Mouse (Mus musculus) MEL (cell line): ENCODE data around the gene 4930467E23Rik. TPM values are rescaled to one million over a fixed set of nuclear protein-coding genes. Genes with fewer than 3 reads are reported as not detected.
"Not testable (repeated sequence)": the region's sequence is repeated elsewhere in the genome, so short reads cannot be mapped to it uniquely, and the experiment has no call there.

ENCODE experiments used
- DNase-seq: peaks from one replicate; pipeline ENCODE4 v3.0.0; 2011; ENCODE audit warnings: low read depth, low spot score
- H3K27ac ChIP-seq: 2 replicates; pipeline ENCODE4 v1.5.1; 2012; ENCODE audit warnings: low read depth, mild to moderate bottlenecking, control low read depth, low read length, moderate library complexity; ENCODE audit not compliant: control insufficient read depth
- H3K27me3 ChIP-seq, 2 experiments: fragments of 150-350 bp in 1 of 2; sonication (generic) in 1 of 2; 2 replicates each; pipeline ENCODE4 v1.6.1; 2012; ENCODE audit warnings: low read length in 2 of 2, mild to moderate bottlenecking in 2 of 2, improper control_type of control experiment in 1 of 2, moderate library complexity in 1 of 2; ENCODE audit not compliant: insufficient read depth in 2 of 2, control insufficient read depth in 1 of 2
- H3K36me3 ChIP-seq, 2 experiments: 2 replicates each; pipeline ENCODE4 v1.6.1; 2012 to 2014; ENCODE audit warnings: low read length in 2 of 2, improper control_type of control experiment in 1 of 2, inconsistent platforms in 1 of 2, mild to moderate bottlenecking in 1 of 2; ENCODE audit not compliant: insufficient read depth in 2 of 2, control insufficient read depth in 1 of 2
- H3K4me1 ChIP-seq, 2 experiments: fragments of 150-350 bp in 1 of 2; sonication (generic) in 1 of 2; 2 replicates each; pipeline ENCODE4 v1.6.1; 2012; ENCODE audit warnings: low read length in 2 of 2, improper control_type of control experiment in 1 of 2, mild to moderate bottlenecking in 1 of 2; ENCODE audit not compliant: insufficient read depth in 2 of 2, control insufficient read depth in 1 of 2
- H3K4me3 ChIP-seq, 2 experiments: fragments of 150-350 bp in 1 of 2; sonication (generic) in 1 of 2; 2 replicates each; pipeline ENCODE4 v1.5.1; 2012; ENCODE audit warnings: low read depth in 2 of 2, low read length in 2 of 2, mild to moderate bottlenecking in 2 of 2, moderate library complexity in 2 of 2, control low read depth in 1 of 2, improper control_type of control experiment in 1 of 2; ENCODE audit not compliant: control insufficient read depth in 1 of 2, insufficient read depth in 1 of 2
- H3K79me2 ChIP-seq: 2 replicates; pipeline ENCODE4 v1.6.1; 2012; ENCODE audit warnings: mild to moderate bottlenecking, low read length, moderate library complexity; ENCODE audit not compliant: control insufficient read depth, poor library complexity, insufficient read depth
- H3K9ac ChIP-seq: 2 replicates; pipeline ENCODE4 v1.6.1; 2012; ENCODE audit warnings: low read depth, mild to moderate bottlenecking, control low read depth, low read length, moderate library complexity; ENCODE audit not compliant: control insufficient read depth, poor library complexity, severe bottlenecking
- H3K9me3 ChIP-seq: fragments of 150-350 bp; sonication (generic); replicated peaks from 2 replicates; pipeline ENCODE4 v1.6.1; 2012; ENCODE audit warnings: mild to moderate bottlenecking, low read length, improper control_type of control experiment, moderate library complexity; ENCODE audit not compliant: insufficient read depth
- CTCF ChIP-seq, 3 experiments: IDR thresholded peaks in 2 of 3; conservative IDR thresholded peaks in 1 of 3; 2 replicates each; pipeline ENCODE4 v1.5.1; 2011 to 2012; ENCODE audit warnings: low read length in 3 of 3, low read depth in 2 of 3, mild to moderate bottlenecking in 2 of 3, improper control_type of control experiment in 1 of 3, inconsistent platforms in 1 of 3, mixed read lengths in 1 of 3, moderate library complexity in 1 of 3; ENCODE audit not compliant: control insufficient read depth in 1 of 3, insufficient read depth in 1 of 3, poor library complexity in 1 of 3, severe bottlenecking in 1 of 3
- SMC3 ChIP-seq: IDR thresholded peaks from 2 replicates; pipeline ENCODE4 v1.6.1; 2011; ENCODE audit warnings: low read depth, low read length, improper control_type of control experiment
- polyA plus RNA-seq, 2 experiments: library from polyadenylated mRNA; stranded (reverse) in 1 of 2; unstranded in 1 of 2; fragments of >175 nt in 1 of 2; fragments of >200 nt in 1 of 2; gene quantifications; 2 replicates each; pipeline versions ENCODE4 v1.2.1 to v1.2.4; 2012; ENCODE audit warnings: low replicate concordance in 2 of 2, low read depth in 1 of 2; ENCODE audit not compliant: insufficient read length in 2 of 2, insufficient read depth in 1 of 2, missing spikeins in 1 of 2
- total RNA-seq: library from RNA; depleted of rRNA; stranded (reverse); fragments of 300-350 nt; gene quantifications from 2 replicates; pipeline ENCODE4 v1.2.3, GENCODE M21; 2012

The 4930467E23Rik gene
- total and polyA plus RNA-seq, 3 experiments: not detected

- not testable (repeated sequence) for H3K36me3 ChIP-seq, H3K9ac ChIP-seq, H3K79me2 ChIP-seq, H3K4me1 ChIP-seq, DNase-seq, H3K27ac ChIP-seq, H3K27me3 ChIP-seq, H3K9me3 ChIP-seq, H3K4me3 ChIP-seq
Measured at GRCm38 (mm10) chr8:19704441-19705215, 24.7 kb upstream of the 4930467E23Rik start.

GRCm38 (mm10) chr8:19705216-19705600 lies 24.2 kb upstream of the 4930467E23Rik start:
- H3K9ac ChIP-seq, H3K9me3 ChIP-seq, H3K4me1 ChIP-seq, H3K27me3 ChIP-seq, H3K79me2 ChIP-seq, H3K4me3 ChIP-seq, H3K36me3 ChIP-seq, H3K27ac ChIP-seq: not testable (repeated sequence)
- peak; percentile 16 for DNase-seq

- H3K27ac ChIP-seq, H3K9me3 ChIP-seq, H3K79me2 ChIP-seq, DNase-seq, H3K4me3 ChIP-seq, H3K4me1 ChIP-seq, H3K9ac ChIP-seq, H3K36me3 ChIP-seq, H3K27me3 ChIP-seq: not testable (repeated sequence)
Measured at GRCm38 (mm10) chr8:19706101-19706725, 23.2 kb upstream of the 4930467E23Rik start.

GRCm38 (mm10) chr8:19706918-19707760 lies 22.2 kb upstream of the 4930467E23Rik start:
- not testable (repeated sequence) for H3K27ac ChIP-seq, H3K9me3 ChIP-seq, H3K4me3 ChIP-seq, H3K36me3 ChIP-seq, H3K27me3 ChIP-seq, H3K9ac ChIP-seq, H3K4me1 ChIP-seq, H3K79me2 ChIP-seq
- TF ChIP-seq CTCF (IDR thresholded peaks at IDR 0.05 in 2 of 3, conservative IDR thresholded peaks at IDR 0.05 in 1 of 3; ENCODE audit: control insufficient read depth in 1 of 3, insufficient read depth in 1 of 3, low read depth in 2 of 3, low read length in 3 of 3, poor library complexity in 1 of 3, severe bottlenecking in 1 of 3) (peak; percentile 35 to 74 (median 47)), SMC3 (peak; percentile 30; the same call in 1 of the 2 replicates)
- peak; percentile 69 for DNase-seq

GRCm38 (mm10) chr8:19707761-19708443 lies 21.5 kb upstream of the 4930467E23Rik start:
- not testable (repeated sequence) for H3K27ac ChIP-seq, DNase-seq, H3K36me3 ChIP-seq, H3K79me2 ChIP-seq, H3K4me1 ChIP-seq, H3K9me3 ChIP-seq, H3K9ac ChIP-seq, H3K27me3 ChIP-seq, H3K4me3 ChIP-seq

- not testable (repeated sequence) for DNase-seq, H3K4me3 ChIP-seq, H3K4me1 ChIP-seq, H3K27ac ChIP-seq, H3K36me3 ChIP-seq, H3K9ac ChIP-seq, H3K27me3 ChIP-seq, H3K79me2 ChIP-seq, H3K9me3 ChIP-seq
Measured at GRCm38 (mm10) chr8:19708976-19709375, 20.4 kb upstream of the 4930467E23Rik start.
